Mouse (Mus musculus): ENCODE measurements around the gene Fam221a.

Gene Fam221a

GRCm38 (mm10) chr6:49367159-49368054, at the start of gene Fam221a:
Fam221a (plus strand) TSS chr6:49367739.
- CTCF ChIA-PET = no interaction called here

GRCm38 (mm10) chr6:49318966-49319594, 48.5 kb upstream of the Fam221a start, which contains the start of gene Ccdc126:
Ccdc126 (plus strand) TSS chr6:49319274.
- CTCF ChIA-PET = no interaction called here

GRCm38 (mm10) chr6:49319595-49320315, 47.8 kb upstream of the Fam221a start:
- CTCF ChIA-PET = interaction anchor here (0.9 kb wide), 1 partner anchor 21 kb away, joined by 3 read pairs; no protein-coding TSS in a partner anchor

- CTCF ChIA-PET = no interaction called here
These were observed 46.2 kb upstream of the Fam221a start for GRCm38 (mm10) chr6:49321341-49321740.

- CTCF ChIA-PET = no interaction called here
These were observed 45.5 kb upstream of the Fam221a start for GRCm38 (mm10) chr6:49322056-49322455.

GRCm38 (mm10) chr6:49322986-49323385, 44.6 kb upstream of the Fam221a start:
- CTCF ChIA-PET = no interaction called here

- CTCF ChIA-PET = no interaction called here
These were observed 43.0 kb upstream of the Fam221a start for GRCm38 (mm10) chr6:49324528-49324927.

- CTCF ChIA-PET = no interaction called here
These were observed 42.2 kb upstream of the Fam221a start for GRCm38 (mm10) chr6:49325294-49325693.

- CTCF ChIA-PET = no interaction called here
These were observed 40.7 kb upstream of the Fam221a start for GRCm38 (mm10) chr6:49326846-49327245.

GRCm38 (mm10) chr6:49331369-49332059, 36.0 kb upstream of the Fam221a start:
- CTCF ChIA-PET = no interaction called here

- CTCF ChIA-PET = no interaction called here
These were observed 35.5 kb upstream of the Fam221a start for GRCm38 (mm10) chr6:49332060-49332370.

GRCm38 (mm10) chr6:49338566-49338965, 29.0 kb upstream of the Fam221a start:
- CTCF ChIA-PET = no interaction called here

GRCm38 (mm10) chr6:49339145-49339544, 28.4 kb upstream of the Fam221a start:
- CTCF ChIA-PET = no interaction called here

- CTCF ChIA-PET = no interaction called here
These were observed 23.6 kb upstream of the Fam221a start for GRCm38 (mm10) chr6:49343737-49344469.

GRCm38 (mm10) chr6:49349826-49350225, 17.7 kb upstream of the Fam221a start:
- CTCF ChIA-PET = no interaction called here

GRCm38 (mm10) chr6:49354613-49355012, 12.9 kb upstream of the Fam221a start:
- CTCF ChIA-PET = no interaction called here

- CTCF ChIA-PET = no interaction called here
These were observed 12.4 kb upstream of the Fam221a start for GRCm38 (mm10) chr6:49355171-49355570.

- CTCF ChIA-PET = no interaction called here
These were observed 7.1 kb upstream of the Fam221a start for GRCm38 (mm10) chr6:49360420-49360819.

- CTCF ChIA-PET = no interaction called here
These were observed 673 bp downstream of the Fam221a start for GRCm38 (mm10) chr6:49368212-49368611.

- CTCF ChIA-PET = no interaction called here
These were observed 5.2 kb downstream of the Fam221a start for GRCm38 (mm10) chr6:49372705-49373104.

GRCm38 (mm10) chr6:49373943-49374342, 6.4 kb downstream of the Fam221a start:
- CTCF ChIA-PET = no interaction called here
